Mouse (Mus musculus) heart, postnatal 0 days (tissue): ENCODE results near the gene Ntrk3. TPM values are rescaled to one million over a fixed set of nuclear protein-coding genes. Genes with fewer than 3 reads are reported as not detected.

ENCODE experiments used
- ATAC-seq: fragments of 200-750 bp; cut with Nextera tagmentation; 2 replicates; pipeline ENCODE4 v1.8.0; 2017; ENCODE audit warnings: low read depth, moderate number of reproducible peaks, moderate library complexity; ENCODE audit not compliant: insufficient read depth
- DNase-seq: peaks from one replicate; pipeline ENCODE4 v3.0.0-alpha.2; 2016; ENCODE audit warnings: low spot score
- H3K27ac ChIP-seq: fragments of 300-500 bp; sonication (generic); 2 replicates; pipeline ENCODE4 v1.5.1; 2014; ENCODE audit warnings: low read depth, mild to moderate bottlenecking
- H3K27me3 ChIP-seq: fragments of 300-500 bp; sonication (generic); 2 replicates; pipeline ENCODE4 v1.6.1; 2014; ENCODE audit warnings: low read length, mixed read lengths; ENCODE audit not compliant: control insufficient read depth, insufficient read depth
- H3K36me3 ChIP-seq: fragments of 300-500 bp; sonication (generic); replicated peaks from 2 replicates; pipeline ENCODE4 v1.6.1; 2014; ENCODE audit warnings: low read length, mixed read lengths; ENCODE audit not compliant: control insufficient read depth, insufficient read depth
- H3K4me1 ChIP-seq: fragments of 300-500 bp; sonication (generic); 2 replicates; pipeline ENCODE4 v1.6.1; 2014; ENCODE audit warnings: antibody characterized with exemption; ENCODE audit not compliant: control insufficient read depth, insufficient read depth
- H3K4me2 ChIP-seq: fragments of 300-500 bp; sonication (generic); 2 replicates; pipeline ENCODE4 v1.6.1; 2014; ENCODE audit warnings: low read depth, mild to moderate bottlenecking, low read length, moderate library complexity
- H3K4me3 ChIP-seq: fragments of 300-500 bp; sonication (generic); 2 replicates; pipeline ENCODE4 v1.5.1; 2014; ENCODE audit warnings: low read depth, low read length
- H3K9ac ChIP-seq: fragments of 300-500 bp; sonication (generic); replicated peaks from 2 replicates; pipeline ENCODE4 v1.6.1; 2014; ENCODE audit warnings: low read depth, low read length, mixed read lengths
- H3K9me3 ChIP-seq: fragments of 300-500 bp; sonication (generic); replicated peaks from 2 replicates; pipeline ENCODE4 v1.6.1; 2016; ENCODE audit warnings: low read length; ENCODE audit not compliant: control insufficient read depth
- CTCF ChIP-seq: IDR thresholded peaks from 2 replicates; pipeline ENCODE4 v1.5.1; 2016; ENCODE audit warnings: antibody characterized with exemption, control low read depth, low read depth
- EP300 ChIP-seq: IDR thresholded peaks from 2 replicates; pipeline ENCODE4 v1.6.1; 2016; ENCODE audit warnings: antibody characterized with exemption, low read depth
- WGBS: fragments of 180-500 bp; shearing (Covaris S2); extraction: QIAGEN DNeasy Blood & Tissue Kit; methylation state at CpG from one replicate; pipeline ENCODE4 v1.1.7; 2014; 5-methylcytosine and 5-hydroxymethylcytosine counted together
- polyA plus RNA-seq: library from polyadenylated mRNA; unstranded; fragments of >200 nt; fragmentation: Nextera tagmentation; extraction: Ambion mirVana; gene quantifications from 2 replicates; pipeline ENCODE4 v1.2.1, GENCODE M21; 2015
- total RNA-seq: library from RNA; depleted of rRNA; stranded (reverse); fragments of >200 nt; gene quantifications from 2 replicates; pipeline ENCODE4 v1.2.3, GENCODE M21; 2014; ENCODE audit warnings: low replicate concordance

The Ntrk3 gene
- total and polyA plus RNA-seq, 2 experiments from 2014 or later: 1.1 to 4.2 TPM

DNA sequence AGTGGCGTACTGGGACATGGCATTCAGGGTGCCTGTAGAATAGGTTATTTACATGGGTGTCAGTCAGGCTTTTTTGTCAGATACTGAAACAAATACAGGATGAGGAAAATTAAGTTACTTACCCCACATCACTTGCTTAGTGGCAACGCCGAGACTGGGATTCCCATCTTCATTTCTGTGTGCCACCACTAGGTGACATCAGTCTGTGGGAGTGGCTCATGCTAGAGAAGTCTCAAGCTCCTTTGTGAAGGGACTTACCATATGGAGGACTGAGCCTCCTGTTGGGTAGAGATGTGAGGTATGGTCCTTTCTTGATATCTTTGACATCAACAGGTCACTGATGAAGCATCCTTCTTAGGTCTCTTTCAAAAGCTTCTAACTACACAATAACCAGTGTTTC lies 443.5 kb downstream of the Ntrk3 start:
- 59% methylated on average over 3 of the region's 3 CpGs for WGBS
- Histone ChIP-seq H3K4me1 (no peaks in the 10 kb centered on the region), H3K27ac (no peak overlapping the region), H3K9ac (no peak overlapping the region), H3K4me3 (no peak overlapping the region), H3K4me2 (no peak overlapping the region), H3K9me3 (no peaks in the 10 kb centered on the region), H3K27me3 (no peaks in the 10 kb centered on the region), H3K36me3 (no peaks in the 10 kb centered on the region)
- no peak for TF ChIP-seq EP300
- TF ChIP-seq CTCF: no peak
- no peak for DNase-seq
- ATAC-seq: no peak

GRCm38 (mm10) chr7:78290186-78290585 lies 447.6 kb downstream of the Ntrk3 start:
- H3K9ac ChIP-seq: no peak overlapping the region
- ATAC-seq (no peak), DNase-seq (no peak)
- H3K27me3 ChIP-seq: no peaks in the 10 kb centered on the region
- H3K9me3 ChIP-seq: no peaks in the 10 kb centered on the region
- no peaks in the 10 kb centered on the region for H3K4me1 ChIP-seq
- H3K36me3 ChIP-seq: no peaks in the 10 kb centered on the region
- no peak overlapping the region for H3K27ac ChIP-seq
- H3K4me2 ChIP-seq: no peak overlapping the region
- 67% methylated on average over 2 of the region's 2 CpGs for WGBS
- H3K4me3 ChIP-seq: no peak overlapping the region
- TF ChIP-seq EP300 (no peak), CTCF (no peak)

- Histone ChIP-seq H3K27ac (no peak overlapping the region), H3K27me3 (no peaks in the 10 kb centered on the region), H3K36me3 (no peaks in the 10 kb centered on the region), H3K4me1 (no peaks in the 10 kb centered on the region), H3K4me2 (no peak overlapping the region), H3K9ac (no peak overlapping the region), H3K9me3 (no peaks in the 10 kb centered on the region), H3K4me3 (no peak overlapping the region)
- TF ChIP-seq EP300 (no peak), CTCF (no peak)
- no peak for DNase-seq
- WGBS: 84% methylated on average over 2 of the region's 2 CpGs
- no peak for ATAC-seq
These were observed 451.1 kb downstream of the Ntrk3 start for GRCm38 (mm10) chr7:78286516-78287238.

DNA sequence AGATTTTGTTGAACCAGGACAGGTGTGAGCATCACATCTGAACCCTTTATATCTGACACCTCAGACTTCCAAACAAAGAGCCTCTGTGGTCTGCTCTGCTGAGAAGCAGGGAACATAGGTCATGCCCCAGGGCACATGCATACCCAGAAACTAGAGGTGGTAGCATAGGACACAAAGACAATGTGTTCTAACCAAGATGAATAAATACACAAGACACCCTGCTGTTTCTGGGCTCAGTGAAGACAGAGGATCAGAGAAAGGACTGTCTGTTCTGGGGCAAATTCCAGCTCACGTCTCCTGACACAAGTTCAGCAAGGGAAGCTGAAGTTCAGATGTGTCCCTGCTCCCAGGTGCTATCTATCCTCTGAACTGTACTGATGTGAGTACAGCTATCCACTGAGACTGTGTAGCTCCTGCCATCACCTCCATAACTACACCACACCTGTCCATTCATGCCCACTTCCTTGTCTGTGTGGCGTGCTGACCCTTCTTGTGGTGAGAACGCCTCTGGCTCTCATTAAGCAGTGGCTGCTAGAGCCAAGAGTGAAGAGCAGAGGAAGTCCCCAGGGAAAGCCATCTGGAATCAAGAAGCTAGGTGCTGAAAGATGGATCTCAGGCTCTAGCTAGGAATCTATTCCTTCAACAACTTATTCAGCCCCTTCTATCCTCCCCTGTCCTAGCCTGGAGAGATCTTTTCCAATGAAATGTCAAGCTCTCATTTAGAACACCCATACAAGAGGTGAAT lies 468.1 kb downstream of the Ntrk3 start:
- ATAC-seq (no peak), DNase-seq (no peak)
- H3K4me2 ChIP-seq: no peak overlapping the region
- no peak overlapping the region for H3K4me3 ChIP-seq
- no peaks in the 10 kb centered on the region for H3K4me1 ChIP-seq
- no peaks in the 10 kb centered on the region for H3K36me3 ChIP-seq
- WGBS: 49% methylated on average over 3 of the region's 3 CpGs
- TF ChIP-seq CTCF (no peak), EP300 (no peak)
- H3K9me3 ChIP-seq: no peaks in the 10 kb centered on the region
- no peaks in the 10 kb centered on the region for H3K27me3 ChIP-seq
- no peak overlapping the region for H3K27ac ChIP-seq
- H3K9ac ChIP-seq: no peak overlapping the region

DNA sequence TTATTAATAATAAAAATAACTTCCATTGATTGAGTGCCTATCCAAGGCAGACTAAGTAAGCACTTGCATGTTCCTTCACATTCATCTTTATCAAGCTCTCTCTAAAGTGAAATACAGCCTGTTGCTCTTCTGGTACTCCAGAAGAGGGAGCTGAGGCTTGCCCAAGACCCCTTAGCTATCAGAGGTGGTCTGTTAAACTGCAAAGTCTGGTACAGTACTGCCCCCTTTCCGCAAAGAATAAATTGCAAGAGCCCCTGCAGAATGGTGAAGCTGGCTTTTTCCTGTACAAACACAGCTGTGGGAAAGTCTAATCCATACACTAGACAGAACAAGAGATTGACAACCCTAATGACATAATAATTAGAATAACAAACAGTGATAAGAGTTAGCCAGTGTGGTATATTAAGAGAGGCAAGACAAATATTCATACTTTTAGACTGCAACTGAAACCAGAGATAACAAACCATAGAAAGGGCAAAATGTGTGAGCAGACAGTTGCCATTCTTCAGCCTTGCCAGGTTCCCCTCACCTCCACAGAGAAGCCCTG lies 470.3 kb downstream of the Ntrk3 start:
- Histone ChIP-seq H3K36me3 (no peaks in the 10 kb centered on the region), H3K4me1 (no peaks in the 10 kb centered on the region), H3K27ac (no peak overlapping the region), H3K9ac (no peak overlapping the region), H3K4me2 (no peak overlapping the region), H3K9me3 (no peaks in the 10 kb centered on the region), H3K27me3 (no peaks in the 10 kb centered on the region), H3K4me3 (no peak overlapping the region)
- no peak for ATAC-seq
- TF ChIP-seq CTCF: peak; percentile 35; the same call in 1 of the 2 replicates
- TF ChIP-seq EP300: no peak
- DNase-seq: no peak
- 13% methylated on average over 1 of the region's 1 CpGs for WGBS
